Mouse (Mus musculus) kidney, embryonic 15.5 days (tissue): Measurements from ENCODE around the gene Olfr56. TPM values are rescaled to one million over a fixed set of nuclear protein-coding genes. Genes with fewer than 3 reads are reported as not detected.
"Not testable (repeated sequence)": the region's sequence is repeated elsewhere in the genome, so short reads cannot be mapped to it uniquely, and the experiment has no call there.

Experiments
- ATAC-seq: fragments of 200-750 bp; cut with Nextera tagmentation; replicated peaks from 2 replicates; pipeline ENCODE4 v1.8.0; 2017; ENCODE audit warnings: moderate TSS enrichment; ENCODE audit not compliant: low FRiP score
- H3K27ac ChIP-seq: fragments of 300-500 bp; sonication (generic); 2 replicates; pipeline ENCODE4 v1.5.1; 2015; ENCODE audit warnings: mild to moderate bottlenecking, inconsistent platforms
- H3K27me3 ChIP-seq: fragments of 300-500 bp; sonication (generic); 2 replicates; pipeline ENCODE4 v1.6.1; 2015; ENCODE audit warnings: inconsistent platforms
- H3K36me3 ChIP-seq: fragments of 300-500 bp; sonication (generic); 2 replicates; pipeline ENCODE4 v1.6.1; 2015; ENCODE audit warnings: inconsistent platforms
- H3K4me1 ChIP-seq: fragments of 300-500 bp; sonication (generic); 2 replicates; pipeline ENCODE4 v1.6.1; 2015; ENCODE audit warnings: inconsistent platforms
- H3K4me2 ChIP-seq: fragments of 300-500 bp; sonication (generic); 2 replicates; pipeline ENCODE4 v1.6.1; 2015; ENCODE audit warnings: moderate library complexity, mild to moderate bottlenecking, inconsistent platforms
- H3K4me3 ChIP-seq: fragments of 300-500 bp; sonication (generic); replicated peaks from 2 replicates; pipeline ENCODE4 v1.5.1; 2015; ENCODE audit warnings: mild to moderate bottlenecking, inconsistent platforms
- H3K9ac ChIP-seq: fragments of 300-500 bp; sonication (generic); 2 replicates; pipeline ENCODE4 v1.6.1; 2015; ENCODE audit warnings: mild to moderate bottlenecking, inconsistent platforms
- H3K9me3 ChIP-seq: fragments of 300-500 bp; sonication (generic); replicated peaks from 2 replicates; pipeline ENCODE4 v1.6.1; 2016; ENCODE audit warnings: inconsistent platforms
- WGBS: fragments of 180-500 bp; shearing (Covaris S2); methylation state at CpG from one replicate; pipeline ENCODE4 v1.1.7; 2015; ENCODE audit warnings: mixed read lengths; 5-methylcytosine and 5-hydroxymethylcytosine counted together
- polyA plus RNA-seq: library from polyadenylated mRNA; unstranded; fragments of >200 nt; fragmentation: Nextera tagmentation; extraction: Ambion mirVana; gene quantifications from 2 replicates; pipeline ENCODE4 v1.2.1, GENCODE M21; 2015

Olfr56 gene
- polyA plus RNA-seq, 1 experiment from 2014 or later = not detected

DNA sequence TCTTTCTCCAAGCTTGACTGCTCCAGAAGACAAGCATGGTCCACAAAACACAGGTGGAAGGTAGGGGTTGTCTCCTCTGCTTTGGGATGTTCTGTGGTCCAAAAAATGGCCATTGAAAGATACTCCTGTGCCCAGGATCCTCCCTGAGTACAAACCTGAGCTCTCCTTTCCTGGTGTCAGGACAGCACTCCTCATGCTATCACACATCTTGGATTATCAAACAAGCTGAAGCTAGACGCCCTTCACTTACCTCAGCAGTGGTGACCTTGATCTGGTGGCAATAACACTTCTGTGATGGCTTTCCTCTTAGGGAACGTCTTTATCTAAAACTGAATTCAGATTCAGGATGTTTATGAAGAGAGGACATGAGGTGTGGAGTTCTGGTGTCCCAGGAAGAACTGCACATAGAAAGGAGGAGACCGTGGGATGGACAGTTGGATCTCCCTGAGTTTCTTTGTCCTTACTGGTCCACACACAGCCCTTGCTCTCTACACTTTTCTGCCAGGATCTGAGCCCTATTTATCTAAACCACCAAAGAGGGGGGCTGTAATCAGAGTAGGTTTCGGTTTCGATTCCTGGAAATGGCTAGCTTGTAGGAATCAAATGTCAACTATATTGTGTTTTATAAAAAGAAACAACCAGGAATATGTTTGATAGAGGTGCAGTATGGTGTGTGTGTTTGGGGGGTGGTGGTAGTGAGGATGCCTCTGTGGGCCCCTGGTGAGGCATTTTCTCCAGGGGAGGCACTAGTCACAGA is 85.2 kb downstream of the Olfr56 start, which contains the start of gene Tgtp2:
Gene Tgtp2, minus strand, starts transcription at position 494 of the 757 bp plus-strand sequence.
- not testable (repeated sequence) for H3K27me3 ChIP-seq, H3K9ac ChIP-seq, H3K36me3 ChIP-seq, ATAC-seq, H3K4me1 ChIP-seq, H3K4me3 ChIP-seq, H3K9me3 ChIP-seq, H3K27ac ChIP-seq, H3K4me2 ChIP-seq
- 79% methylated on average over 5 of the region's 5 CpGs for WGBS

DNA sequence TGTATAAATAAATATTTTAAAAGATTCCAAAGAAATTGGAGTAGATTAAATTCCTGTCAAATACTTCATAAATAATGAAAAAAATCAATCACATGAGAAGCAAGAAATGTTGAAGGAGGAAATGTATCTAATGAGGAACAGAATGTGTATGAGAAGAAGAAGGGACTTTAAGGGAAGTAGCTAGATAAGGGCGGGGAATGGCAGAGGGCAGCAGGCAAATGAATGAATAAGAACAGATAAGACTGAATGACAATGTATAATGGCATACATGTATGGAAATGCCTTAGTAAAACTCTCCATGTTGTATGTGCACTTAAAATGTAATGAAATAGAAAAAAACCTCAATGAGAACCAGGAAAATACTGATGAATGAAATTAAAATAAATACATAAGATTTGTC is 89.7 kb downstream of the Olfr56 start:
- no peaks in the 10 kb centered on the region for H3K4me1 ChIP-seq
- WGBS = 92% methylated on average over 1 of the region's 1 CpGs
- no peak overlapping the region for H3K27ac ChIP-seq
- no peaks in the 10 kb centered on the region for H3K36me3 ChIP-seq
- H3K4me2 ChIP-seq = no peak overlapping the region
- no peak overlapping the region for H3K4me3 ChIP-seq
- no peak overlapping the region for H3K9ac ChIP-seq
- H3K27me3 ChIP-seq = no peaks in the 10 kb centered on the region
- ATAC-seq = no peak
- no peaks in the 10 kb centered on the region for H3K9me3 ChIP-seq

DNA sequence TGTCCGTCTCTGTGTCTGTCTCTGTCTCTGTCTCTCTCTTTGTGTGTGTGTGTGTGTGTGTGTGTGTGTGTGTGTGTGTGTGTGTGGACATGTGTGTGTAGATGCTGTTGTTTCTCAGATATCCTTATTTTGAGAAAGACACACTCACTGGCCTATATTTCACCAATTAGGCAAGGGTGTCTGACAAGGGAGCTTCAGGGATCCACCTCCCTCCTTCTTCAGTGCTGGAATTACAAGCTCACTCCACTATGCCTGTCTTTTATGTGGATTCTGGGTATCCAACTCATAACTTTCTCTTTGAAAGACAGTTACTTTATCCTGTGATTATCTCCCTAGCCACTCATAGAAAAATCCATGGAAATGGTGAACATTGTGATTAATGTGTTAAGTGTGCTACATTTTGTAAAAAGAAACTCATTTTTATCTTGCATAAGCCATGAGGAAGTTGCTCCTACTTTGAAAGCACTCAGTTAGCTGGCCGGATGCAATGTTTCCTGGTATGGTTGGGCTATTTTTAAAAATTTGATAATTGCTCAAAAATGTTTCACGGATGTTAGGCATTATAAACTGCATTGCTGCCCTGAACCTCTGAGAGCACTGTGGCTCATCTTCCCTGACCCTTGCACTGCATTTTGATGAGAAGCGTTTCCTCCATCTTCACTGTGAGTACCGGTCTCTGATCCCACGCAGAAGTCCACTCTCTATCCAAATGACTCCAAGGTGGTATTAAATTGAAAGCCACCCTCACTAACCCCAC is 97.5 kb downstream of the Olfr56 start, which contains the start of gene Ifi47:
Gene Ifi47, plus strand, starts transcription at position 587 of the 757 bp plus-strand sequence.
- H3K9me3 ChIP-seq, H3K27me3 ChIP-seq, H3K9ac ChIP-seq, H3K4me2 ChIP-seq, H3K4me1 ChIP-seq, H3K4me3 ChIP-seq, ATAC-seq, H3K36me3 ChIP-seq: not testable (repeated sequence)
- 66% methylated on average over 6 of the region's 6 CpGs for WGBS
- peak within 1 kb of the TSS; percentile 79 for H3K27ac ChIP-seq

DNA sequence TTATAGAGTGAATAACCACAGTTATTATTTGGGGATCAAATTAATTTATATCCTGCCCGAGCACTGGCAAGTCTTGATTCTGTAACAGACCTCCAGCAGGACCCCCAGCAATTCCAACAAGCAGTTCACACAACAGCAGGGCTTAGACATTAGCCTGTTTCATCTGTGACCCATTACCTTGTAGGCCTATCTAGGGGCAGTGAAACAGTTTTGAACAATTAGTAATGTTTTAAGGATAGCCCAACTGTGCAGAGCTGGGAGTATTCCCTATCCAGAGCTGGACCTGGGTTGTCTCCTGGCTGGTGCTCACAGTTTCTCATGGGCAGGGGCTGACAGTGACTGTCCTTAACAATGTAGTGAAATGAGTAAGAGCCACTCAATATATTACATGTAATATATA is 98.3 kb downstream of the Olfr56 start:
- no peak for ATAC-seq
- Histone ChIP-seq H3K36me3 (no peaks in the 10 kb centered on the region), H3K27ac (peak overlapping the region; percentile 79; the same call in 1 of the 2 replicates), H3K4me3 (no peak overlapping the region), H3K27me3 (no peaks in the 10 kb centered on the region), H3K4me2 (no peak overlapping the region), H3K9me3 (no peaks in the 10 kb centered on the region), H3K4me1 (0 out of 2 replicates have a peak, but pooled peaks cover 4% of the 10 kb centered on the region), H3K9ac (no peak overlapping the region)
- 60% methylated on average over 1 of the region's 1 CpGs for WGBS

DNA sequence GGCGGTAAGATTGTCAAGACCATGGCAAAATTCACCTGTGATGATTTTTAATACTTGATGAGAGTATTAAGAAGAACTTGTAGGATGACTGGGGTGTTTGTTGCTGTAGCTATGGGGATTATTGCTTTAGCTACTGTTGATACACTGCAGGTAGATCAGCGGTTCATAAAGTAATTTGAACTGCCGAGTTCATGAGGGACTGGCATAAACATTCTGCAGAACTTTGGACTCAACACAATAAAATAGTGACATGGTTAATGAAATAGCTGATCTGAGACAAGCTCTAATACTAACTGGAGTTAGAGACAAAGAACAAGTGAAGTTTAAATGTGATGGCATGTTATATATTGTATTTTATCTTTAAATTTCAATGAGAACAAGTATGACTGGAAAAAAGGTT is 100.0 kb downstream of the Olfr56 start:
- H3K4me3 ChIP-seq = no peak overlapping the region
- no peak overlapping the region for H3K9ac ChIP-seq
- no peaks in the 10 kb centered on the region for H3K36me3 ChIP-seq
- 0 out of 2 replicates have a peak, but pooled peaks cover 4% of the 10 kb centered on the region for H3K4me1 ChIP-seq
- no peaks in the 10 kb centered on the region for H3K27me3 ChIP-seq
- H3K27ac ChIP-seq = no peak overlapping the region
- 79% methylated on average over 3 of the region's 3 CpGs for WGBS
- no peaks in the 10 kb centered on the region for H3K9me3 ChIP-seq
- no peak overlapping the region for H3K4me2 ChIP-seq
- ATAC-seq = no peak

DNA sequence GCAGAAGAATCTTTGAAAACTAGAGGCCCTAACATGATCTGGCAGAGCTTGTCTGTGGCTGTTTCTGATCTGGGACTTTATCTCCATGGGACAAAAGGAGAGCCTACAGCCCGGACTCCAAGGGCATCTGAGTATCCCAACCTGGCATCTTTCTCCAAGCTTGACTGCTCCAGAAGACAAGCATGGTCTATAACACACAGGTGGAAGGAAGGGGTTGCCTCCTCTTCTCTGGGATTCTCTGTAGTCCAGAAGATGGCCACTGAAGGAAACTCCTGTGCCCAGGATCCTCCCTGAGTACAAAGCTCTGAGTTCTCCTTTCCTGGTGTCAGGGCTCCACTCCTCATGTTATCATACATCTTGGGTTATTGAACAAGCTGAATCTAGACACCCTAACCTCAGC is 101.9 kb downstream of the Olfr56 start:
- ATAC-seq = no peak
- Histone ChIP-seq H3K36me3 (no peaks in the 10 kb centered on the region), H3K9ac (no peak overlapping the region), H3K4me3 (no peak overlapping the region), H3K27ac (no peak overlapping the region), H3K4me2 (no peak overlapping the region), H3K9me3 (no peaks in the 10 kb centered on the region), H3K27me3 (no peaks in the 10 kb centered on the region), H3K4me1 (0 out of 2 replicates have a peak, but pooled peaks cover 8% of the 10 kb centered on the region)
- 75% methylated on average over 1 of the region's 1 CpGs for WGBS

DNA sequence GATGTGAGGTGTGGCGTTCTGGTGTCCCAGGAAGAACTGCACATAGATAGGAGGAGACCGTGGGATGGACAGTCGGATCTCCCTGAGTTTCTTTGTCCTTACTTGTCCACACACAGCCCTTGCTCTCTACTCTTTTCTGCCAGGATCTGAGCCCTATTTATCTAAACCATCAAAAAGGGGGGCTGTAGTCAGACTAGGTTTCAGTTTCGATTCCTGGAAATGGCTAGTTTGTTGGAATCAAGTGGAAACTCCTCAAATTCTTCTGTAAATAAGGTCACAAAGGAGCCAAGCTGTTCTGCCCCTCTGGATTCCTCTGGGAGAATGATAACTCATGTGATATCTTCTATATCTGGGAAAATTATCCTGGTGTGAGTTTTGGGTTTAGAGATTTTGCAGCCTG is 102.7 kb downstream of the Olfr56 start:
- ATAC-seq = no peak
- no peaks in the 10 kb centered on the region for H3K36me3 ChIP-seq
- H3K4me2 ChIP-seq = no peak overlapping the region
- 71% methylated on average over 4 of the region's 4 CpGs for WGBS
- H3K27me3 ChIP-seq = no peaks in the 10 kb centered on the region
- no peaks in the 10 kb centered on the region for H3K9me3 ChIP-seq
- no peak overlapping the region for H3K9ac ChIP-seq
- no peak overlapping the region for H3K27ac ChIP-seq
- H3K4me1 ChIP-seq = 0 out of 2 replicates have a peak, but pooled peaks cover 8% of the 10 kb centered on the region
- no peak overlapping the region for H3K4me3 ChIP-seq

DNA sequence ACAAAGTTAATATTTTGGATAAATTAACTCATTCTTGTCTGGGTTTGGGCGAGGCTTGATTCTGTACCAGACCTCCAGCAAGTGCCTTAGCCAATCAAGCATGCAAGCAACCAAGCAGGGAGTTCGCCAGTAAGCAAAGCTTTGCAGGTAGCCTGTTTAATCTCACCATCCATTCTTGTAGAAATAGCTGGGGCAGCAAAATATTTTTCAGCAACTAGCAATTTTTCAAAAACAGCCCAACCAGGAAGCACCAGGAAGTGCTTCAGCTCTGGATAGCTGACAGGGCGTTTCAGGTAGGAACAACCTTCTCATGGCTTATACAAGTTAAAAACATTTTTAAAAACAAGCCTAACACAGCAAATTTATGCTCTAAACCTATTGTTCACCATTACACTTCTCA is 103.2 kb downstream of the Olfr56 start:
- Histone ChIP-seq H3K27ac (0 out of 2 replicates have a peak overlapping the region, but pooled peaks have one; percentile 49), H3K36me3 (no peaks in the 10 kb centered on the region)

DNA sequence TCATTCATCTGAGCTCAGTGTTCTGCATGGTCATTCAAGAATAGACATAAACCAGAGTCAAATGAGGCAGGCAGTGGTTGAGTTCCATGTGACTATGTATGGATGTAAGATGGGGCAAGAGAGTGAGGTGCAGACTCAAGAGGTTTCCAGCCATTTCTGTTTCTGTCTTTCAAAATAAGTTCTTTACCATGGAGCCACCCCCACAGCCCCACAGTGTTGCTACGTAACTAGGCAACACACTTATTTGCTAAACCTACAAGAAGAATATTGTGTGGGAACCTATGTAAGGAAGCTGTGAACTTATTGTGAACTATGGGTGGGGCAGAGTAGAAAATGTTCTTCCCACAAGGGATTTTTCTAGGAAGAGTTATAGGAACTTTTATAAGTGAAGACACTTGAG is 104.5 kb downstream of the Olfr56 start:
- ATAC-seq = no peak
- H3K4me3 ChIP-seq = no peak overlapping the region
- WGBS = 83% methylated on average over 1 of the region's 1 CpGs

More for the DNA sequence above, 103.2 kb downstream of the Olfr56 start:
- H3K4me1 ChIP-seq = 0 out of 2 replicates have a peak, but pooled peaks cover 8% of the 10 kb centered on the region
- no peak overlapping the region for H3K4me2 ChIP-seq
- H3K4me3 ChIP-seq = no peak overlapping the region
- H3K9ac ChIP-seq = no peak overlapping the region
- no peaks in the 10 kb centered on the region for H3K9me3 ChIP-seq
- ATAC-seq = no peak
- H3K27me3 ChIP-seq = no peaks in the 10 kb centered on the region
- 61% methylated on average over 3 of the region's 3 CpGs for WGBS

DNA sequence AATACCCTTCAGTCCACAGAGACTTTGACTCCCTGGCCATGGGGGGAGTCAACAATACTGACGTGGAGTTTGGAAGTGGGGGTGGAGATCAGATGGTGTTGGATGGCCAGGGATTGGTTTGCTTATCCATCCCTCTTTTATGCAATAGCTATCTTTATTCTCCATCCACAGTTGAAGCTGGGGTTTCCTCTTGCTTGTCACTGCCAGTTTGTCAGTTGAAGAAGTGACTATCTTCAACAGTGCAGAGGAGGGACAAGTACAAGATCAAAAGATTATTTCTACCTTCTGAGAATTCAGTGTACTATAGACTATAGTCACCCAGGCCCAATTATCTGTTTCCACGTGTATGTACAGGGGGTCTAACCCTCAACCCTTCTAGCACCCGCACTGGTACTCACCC is 105.1 kb downstream of the Olfr56 start:
- Histone ChIP-seq H3K4me3 (no peak overlapping the region), H3K36me3 (no peaks in the 10 kb centered on the region), H3K9ac (no peak overlapping the region), H3K9me3 (no peaks in the 10 kb centered on the region), H3K27me3 (no peaks in the 10 kb centered on the region), H3K4me1 (peaks cover 16% of the 10 kb centered on the region), H3K27ac (no peak overlapping the region), H3K4me2 (no peak overlapping the region)
- 73% methylated on average over 3 of the region's 3 CpGs for WGBS
- no peak for ATAC-seq

More for the DNA sequence above, 104.5 kb downstream of the Olfr56 start:
- no peaks in the 10 kb centered on the region for H3K36me3 ChIP-seq
- peaks cover 13% of the 10 kb centered on the region for H3K4me1 ChIP-seq
- H3K9me3 ChIP-seq = no peaks in the 10 kb centered on the region
- H3K27me3 ChIP-seq = no peaks in the 10 kb centered on the region
- no peak overlapping the region for H3K4me2 ChIP-seq
- no peak overlapping the region for H3K27ac ChIP-seq
- no peak overlapping the region for H3K9ac ChIP-seq

DNA sequence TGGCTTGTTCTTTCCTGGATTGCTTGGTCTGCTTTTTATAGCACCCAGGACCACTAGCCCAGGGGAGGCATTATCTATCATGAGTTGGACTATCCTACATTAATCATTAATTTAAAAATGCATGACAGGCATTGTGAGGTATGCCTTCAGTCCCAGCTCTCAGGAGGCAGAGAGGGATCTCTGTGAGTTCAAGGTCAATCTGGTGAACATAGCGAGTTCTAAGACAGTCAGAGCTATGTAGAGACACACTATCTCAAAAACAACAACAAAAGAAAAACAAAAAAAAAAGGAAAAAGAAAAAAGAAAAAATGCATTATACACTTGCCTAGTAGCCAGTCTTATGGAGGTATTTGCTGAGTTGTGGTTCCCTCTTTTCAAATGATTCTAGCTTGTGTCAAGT is 105.7 kb downstream of the Olfr56 start:
- Histone ChIP-seq H3K27ac (no peak overlapping the region), H3K9me3 (no peaks in the 10 kb centered on the region), H3K27me3 (no peaks in the 10 kb centered on the region), H3K36me3 (no peaks in the 10 kb centered on the region), H3K4me1 (peaks cover 16% of the 10 kb centered on the region), H3K4me3 (no peak overlapping the region), H3K9ac (no peak overlapping the region), H3K4me2 (no peak overlapping the region)
- ATAC-seq = no peak
- 57% methylated on average over 1 of the region's 1 CpGs for WGBS

DNA sequence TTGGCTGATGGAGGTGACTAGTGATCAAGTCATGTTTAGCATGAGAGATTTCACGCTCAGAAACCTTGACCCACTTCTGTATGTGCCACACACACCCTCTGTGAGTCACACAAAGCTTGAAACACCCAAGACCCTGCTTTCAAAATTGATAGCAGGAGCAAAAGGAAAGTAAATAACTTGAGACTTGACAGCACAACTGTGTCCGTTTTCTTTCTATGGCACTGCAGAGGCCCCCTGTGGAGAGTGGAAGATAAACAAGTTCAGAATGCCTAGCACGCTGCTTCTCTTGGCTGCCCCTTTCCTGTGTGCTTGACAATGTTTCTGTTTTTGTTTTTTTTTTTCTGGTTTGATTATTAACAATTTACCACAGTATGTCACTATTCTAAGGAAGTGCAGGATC is 106.2 kb downstream of the Olfr56 start:
- no peaks in the 10 kb centered on the region for H3K27me3 ChIP-seq
- no peaks in the 10 kb centered on the region for H3K36me3 ChIP-seq
- H3K27ac ChIP-seq = no peak overlapping the region
- H3K4me3 ChIP-seq = no peak overlapping the region
- H3K9me3 ChIP-seq = no peaks in the 10 kb centered on the region
- no peak overlapping the region for H3K4me2 ChIP-seq
- H3K9ac ChIP-seq = no peak overlapping the region
- no peak for ATAC-seq
- 44% methylated on average over 3 of the region's 3 CpGs for WGBS
- peaks cover 16% of the 10 kb centered on the region for H3K4me1 ChIP-seq
